Mouse (Mus musculus) intestine, postnatal 0 days (tissue): ENCODE measurements around the gene Cacna1c. TPM values are rescaled to one million over a fixed set of nuclear protein-coding genes. Genes with fewer than 3 reads are reported as not detected.
"Not testable (repeated sequence)": the region's sequence is repeated elsewhere in the genome, so short reads cannot be mapped to it uniquely, and the experiment has no call there.

Experiments
- ATAC-seq: fragments of 200-750 bp; cut with Nextera tagmentation; 2 replicates; pipeline ENCODE4 v1.8.0; 2017; ENCODE audit warnings: mild to moderate bottlenecking, moderate TSS enrichment, moderate library complexity
- H3K27ac ChIP-seq: fragments of 300-500 bp; sonication (generic); 2 replicates; pipeline ENCODE4 v1.5.1; 2014; ENCODE audit warnings: mild to moderate bottlenecking, low read depth, low read length, moderate library complexity
- H3K27me3 ChIP-seq: fragments of 300-500 bp; sonication (generic); replicated peaks from 2 replicates; pipeline ENCODE4 v1.6.1; 2014; ENCODE audit warnings: low read length, mixed read lengths; ENCODE audit not compliant: control insufficient read depth, insufficient read depth
- H3K36me3 ChIP-seq: fragments of 300-500 bp; sonication (generic); 2 replicates; pipeline ENCODE4 v1.6.1; 2014; ENCODE audit warnings: mild to moderate bottlenecking, moderate library complexity; ENCODE audit not compliant: control insufficient read depth, insufficient read depth
- H3K4me1 ChIP-seq: fragments of 300-500 bp; sonication (generic); replicated peaks from 2 replicates; pipeline ENCODE4 v1.6.1; 2014; ENCODE audit warnings: antibody characterized with exemption, low read length, mixed read lengths; ENCODE audit not compliant: control insufficient read depth, insufficient read depth
- H3K4me2 ChIP-seq: fragments of 300-500 bp; sonication (generic); replicated peaks from 2 replicates; pipeline ENCODE4 v1.6.1; 2014; ENCODE audit warnings: low read depth, mild to moderate bottlenecking, moderate library complexity
- H3K4me3 ChIP-seq: fragments of 300-500 bp; sonication (generic); 2 replicates; pipeline ENCODE4 v1.5.1; 2014; ENCODE audit warnings: low read depth, low read length
- H3K9ac ChIP-seq: fragments of 300-500 bp; sonication (generic); 2 replicates; pipeline ENCODE4 v1.6.1; 2014; ENCODE audit warnings: mild to moderate bottlenecking, low read depth, low read length
- H3K9me3 ChIP-seq: fragments of 300-500 bp; sonication (generic); 2 replicates; pipeline ENCODE4 v1.6.1; 2016; ENCODE audit warnings: mixed run types; ENCODE audit not compliant: control insufficient read depth
- CTCF ChIP-seq: sonication (generic); IDR thresholded peaks from 2 replicates; pipeline ENCODE4 v1.5.1; 2016; ENCODE audit warnings: low read depth, mild to moderate bottlenecking, control low read depth, antibody characterized with exemption, moderate library complexity
- whole genome bisulfite sequencing: fragments of 180-500 bp; shearing (Covaris S2); extraction: QIAGEN DNeasy Blood & Tissue Kit; methylation state at CpG from one replicate; pipeline ENCODE4 v1.1.7; 2014; 5-methylcytosine and 5-hydroxymethylcytosine counted together
- polyA plus RNA-seq: library from polyadenylated mRNA; unstranded; fragments of >200 nt; fragmentation: Nextera tagmentation; extraction: Ambion mirVana; gene quantifications from 2 replicates; pipeline ENCODE4 v1.2.1, GENCODE M21; 2015

Cacna1c gene
- polyA plus RNA-seq, 1 experiment from 2014 or later, result 1.2 TPM

- ATAC-seq, result no peak
- whole genome bisulfite sequencing, result 80% methylated on average over 6 of the region's 6 CpGs
- TF ChIP-seq CTCF, result no peak
Measured at GRCm38 (mm10) chr6:119214190-119214589, 18.0 kb upstream of the Cacna1c start.

DNA sequence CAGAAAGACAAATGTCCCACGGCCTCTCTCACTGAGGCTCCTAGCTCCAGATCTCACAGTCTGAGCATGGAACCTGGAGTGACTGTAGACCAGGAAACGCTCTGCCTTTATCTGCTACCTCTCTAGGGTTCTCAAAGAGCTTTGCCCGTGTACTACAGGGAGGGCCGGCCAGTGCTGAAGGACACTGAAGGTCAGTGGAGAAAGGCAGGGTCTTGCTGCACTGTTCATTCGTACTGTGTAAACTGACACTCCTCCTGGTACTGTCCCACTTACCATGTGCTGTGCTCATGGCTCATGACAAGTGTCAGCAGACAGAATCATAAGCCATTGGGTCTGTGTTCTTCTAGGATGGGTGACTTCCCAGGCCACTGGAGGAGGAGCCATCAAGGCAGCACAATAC is 17.2 kb upstream of the Cacna1c start:
- Histone ChIP-seq H3K36me3 (peaks cover 32% of the 10 kb centered on the region), H3K27me3 (no peaks in the 10 kb centered on the region), H3K4me2 (no peak overlapping the region), H3K9me3 (no peaks in the 10 kb centered on the region), H3K4me1 (no peaks in the 10 kb centered on the region), H3K4me3 (no peak overlapping the region), H3K27ac (no peak overlapping the region), H3K9ac (no peak overlapping the region)
- no peak for ATAC-seq
- no peak for TF ChIP-seq CTCF
- WGBS, result 81% methylated on average over 5 of the region's 5 CpGs

More at GRCm38 (mm10) chr6:119214190-119214589, 18.0 kb upstream of the Cacna1c start:
- Histone ChIP-seq H3K4me1 (no peaks in the 10 kb centered on the region), H3K4me3 (no peak overlapping the region), H3K9me3 (no peaks in the 10 kb centered on the region), H3K27me3 (no peaks in the 10 kb centered on the region), H3K27ac (no peak overlapping the region), H3K9ac (no peak overlapping the region), H3K4me2 (no peak overlapping the region), H3K36me3 (peaks cover 32% of the 10 kb centered on the region)

DNA sequence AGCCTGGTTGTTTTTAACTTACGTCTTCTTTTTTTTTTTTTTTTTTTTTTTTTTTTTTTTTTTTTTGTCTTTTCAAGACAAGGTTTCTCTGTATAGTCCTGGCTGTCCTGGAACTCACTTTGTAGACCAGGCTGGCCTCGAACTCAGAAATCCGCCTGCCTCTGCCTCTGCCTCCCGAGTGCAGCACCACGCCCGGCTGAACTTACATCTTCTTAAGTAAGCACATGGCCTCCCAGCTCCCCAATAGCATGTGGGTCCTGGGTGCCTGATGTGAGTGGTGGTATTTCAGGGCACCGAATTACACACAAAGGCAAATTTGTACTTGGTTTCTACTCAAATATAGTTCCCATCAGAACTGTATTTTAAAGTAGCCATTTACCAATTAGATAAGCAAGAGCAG is 9.8 kb upstream of the Cacna1c start:
- not testable (repeated sequence) for H3K4me1 ChIP-seq, H3K36me3 ChIP-seq, H3K27me3 ChIP-seq, H3K9me3 ChIP-seq, H3K4me3 ChIP-seq, H3K27ac ChIP-seq, H3K9ac ChIP-seq, ATAC-seq, H3K4me2 ChIP-seq
- 87% methylated on average over 7 of the region's 7 CpGs for WGBS

- 86% methylated on average over 3 of the region's 3 CpGs for WGBS
- no peak overlapping the region for H3K4me2 ChIP-seq
- no peak overlapping the region for H3K9ac ChIP-seq
- no peak for ATAC-seq
- H3K36me3 ChIP-seq, result no peaks in the 10 kb centered on the region
- TF ChIP-seq CTCF, result no peak
- H3K4me3 ChIP-seq, result no peak overlapping the region
- H3K27me3 ChIP-seq, result no peaks in the 10 kb centered on the region
- no peak overlapping the region for H3K27ac ChIP-seq
- H3K4me1 ChIP-seq, result no peaks in the 10 kb centered on the region; the same call in 1 of the 2 replicates
- no peaks in the 10 kb centered on the region for H3K9me3 ChIP-seq
Measured at GRCm38 (mm10) chr6:119204915-119205314, 8.7 kb upstream of the Cacna1c start.

DNA sequence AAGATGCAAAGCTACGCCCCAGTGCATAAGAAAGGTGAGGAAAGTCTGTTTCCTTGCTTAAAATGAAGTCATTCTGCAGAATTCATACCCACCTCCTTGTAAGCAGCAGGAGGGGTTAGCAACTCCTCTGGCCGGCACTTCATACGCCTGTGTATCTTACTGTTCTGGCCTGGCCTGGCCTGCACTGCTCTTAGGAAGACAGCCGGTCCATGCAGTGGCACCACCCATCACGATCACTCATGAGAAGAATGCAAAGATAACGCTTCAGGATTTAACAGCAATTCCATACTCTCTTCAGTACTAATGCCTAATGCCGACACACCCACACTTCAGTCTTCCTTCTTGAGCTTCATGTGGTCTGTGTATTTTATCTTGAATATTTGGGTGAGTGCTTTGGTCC is 8.1 kb upstream of the Cacna1c start:
- no peak for TF ChIP-seq CTCF
- Histone ChIP-seq H3K4me2 (no peak overlapping the region), H3K9ac (no peak overlapping the region), H3K27me3 (no peaks in the 10 kb centered on the region), H3K4me3 (no peak overlapping the region), H3K4me1 (no peaks in the 10 kb centered on the region; the same call in 1 of the 2 replicates), H3K9me3 (no peaks in the 10 kb centered on the region), H3K36me3 (no peaks in the 10 kb centered on the region), H3K27ac (no peak overlapping the region)
- ATAC-seq, result no peak
- WGBS, result 87% methylated on average over 7 of the region's 7 CpGs

GRCm38 (mm10) chr6:119201575-119201974 is 5.4 kb upstream of the Cacna1c start:
- no peaks in the 10 kb centered on the region for H3K27me3 ChIP-seq
- no peak overlapping the region for H3K9ac ChIP-seq
- H3K4me2 ChIP-seq, result no peak overlapping the region
- no peak overlapping the region for H3K27ac ChIP-seq
- no peaks in the 10 kb centered on the region for H3K9me3 ChIP-seq
- H3K36me3 ChIP-seq, result no peaks in the 10 kb centered on the region
- no peaks in the 10 kb centered on the region; the same call in 1 of the 2 replicates for H3K4me1 ChIP-seq
- TF ChIP-seq CTCF, result no peak
- no peak overlapping the region for H3K4me3 ChIP-seq
- 98% methylated on average over 4 of the region's 4 CpGs for WGBS
- ATAC-seq, result no peak

DNA sequence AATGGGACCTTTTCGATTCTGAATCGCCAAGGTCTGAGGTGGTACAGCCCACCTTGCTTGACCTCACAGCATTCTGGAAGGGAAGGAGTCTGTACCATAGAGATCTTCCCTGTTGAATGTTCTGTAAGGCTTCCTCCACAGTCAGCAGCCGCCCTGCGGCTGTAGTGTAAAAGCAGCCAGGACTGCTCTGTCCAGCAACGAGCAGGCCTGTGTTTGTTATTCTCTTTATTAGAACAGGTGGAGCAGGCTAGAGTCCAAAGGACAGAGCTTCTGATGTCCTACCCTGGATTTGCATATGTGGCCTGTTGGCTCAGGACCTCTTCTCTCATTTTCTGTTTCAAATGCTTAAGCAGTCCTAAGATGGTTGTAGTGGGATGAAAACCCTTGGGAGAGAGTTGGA is 4.1 kb upstream of the Cacna1c start:
- Histone ChIP-seq H3K4me3 (no peak overlapping the region), H3K27me3 (no peaks in the 10 kb centered on the region), H3K4me2 (no peak overlapping the region), H3K4me1 (no peaks in the 10 kb centered on the region; the same call in 1 of the 2 replicates), H3K27ac (peak overlapping the region; percentile 41; the same call in 1 of the 2 replicates), H3K9ac (no peak overlapping the region), H3K9me3 (no peaks in the 10 kb centered on the region), H3K36me3 (no peaks in the 10 kb centered on the region)
- WGBS, result 53% methylated on average over 5 of the region's 5 CpGs
- no peak for TF ChIP-seq CTCF
- no peak for ATAC-seq
